Mouse (Mus musculus): ENCODE measurements around the gene Sytl1. TPM values are rescaled to one million over a fixed set of nuclear protein-coding genes. Genes with fewer than 3 reads are reported as not detected.

The Sytl1 gene
- polyA plus RNA-seq, 2 experiments, result 15.7 to 23.3 TPM

GRCm38 (mm10) chr4:133243538-133243937, 19.4 kb downstream of the Sytl1 start:
- Histone ChIP-seq H3K9ac (ENCODE audit: low read depth, low read length, severe bottlenecking) (no peak overlapping the region), H3K9me3 (ENCODE audit: control insufficient read depth, low read length) (no peaks in the 10 kb centered on the region), H3K27ac (replicated peaks; ENCODE audit: low read depth, low read length) (no peak overlapping the region), H3K36me3 (ENCODE audit: control insufficient read depth, insufficient read depth, low read length) (no peaks in the 10 kb centered on the region), H3K4me1 (ENCODE audit: control insufficient read depth, insufficient read depth, low read length) (peaks cover 8% of the 10 kb centered on the region), H3K4me2 (replicated peaks; ENCODE audit: low read depth, low read length, severe bottlenecking) (no peak overlapping the region), H3K27me3 (ENCODE audit: control insufficient read depth, insufficient read depth, low read length) (peaks cover 6% of the 10 kb centered on the region; the same call in 1 of the 2 replicates), H3K4me3 (replicated peaks; ENCODE audit: low read length) (no peak overlapping the region)
- ATAC-seq (ENCODE audit: low FRiP score, low read depth), result no peak
- WGBS, result 37% methylated on average over 13 of the region's 13 CpGs
- no peak for DNase-seq (ENCODE audit: low spot score)
- TF ChIP-seq POLR2A (IDR thresholded peaks at IDR 0.05; ENCODE audit: borderline replicate concordance, extremely low read depth, insufficient read depth, insufficient read length), result no peak

DNA sequence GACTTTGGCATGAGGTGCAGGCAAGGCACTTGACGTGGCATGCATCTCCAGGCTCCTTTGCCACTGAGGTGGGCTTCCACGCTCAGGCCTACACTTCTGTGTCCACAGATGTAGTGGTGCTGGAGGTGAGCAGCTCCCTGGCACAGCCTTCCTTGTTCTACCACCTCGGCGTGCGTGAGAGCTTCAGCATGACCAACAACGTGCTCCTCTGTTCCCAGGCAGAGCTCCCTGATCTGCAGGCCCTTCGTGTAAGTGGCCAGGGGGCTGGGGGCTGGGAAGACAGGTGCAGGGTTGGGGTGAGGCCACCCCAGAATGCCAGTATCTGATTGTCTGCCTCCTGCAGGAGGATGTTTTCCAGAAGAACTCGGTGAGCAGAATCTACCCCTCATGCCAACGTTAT, 20.2 kb downstream of the Sytl1 start:
- Histone ChIP-seq H3K27me3 (ENCODE audit: control insufficient read depth, insufficient read depth, low read length) (peaks cover 6% of the 10 kb centered on the region; the same call in 1 of the 2 replicates), H3K4me2 (replicated peaks; ENCODE audit: low read depth, low read length, severe bottlenecking) (no peak overlapping the region), H3K9me3 (ENCODE audit: control insufficient read depth, low read length) (no peaks in the 10 kb centered on the region), H3K9ac (ENCODE audit: low read depth, low read length, severe bottlenecking) (no peak overlapping the region), H3K4me3 (replicated peaks; ENCODE audit: low read length) (no peak overlapping the region), H3K4me1 (ENCODE audit: control insufficient read depth, insufficient read depth, low read length) (peaks cover 8% of the 10 kb centered on the region), H3K36me3 (ENCODE audit: control insufficient read depth, insufficient read depth, low read length) (no peaks in the 10 kb centered on the region), H3K27ac (replicated peaks; ENCODE audit: low read depth, low read length) (no peak overlapping the region)
- 69% methylated on average over 9 of the region's 9 CpGs for WGBS
- no peak for ATAC-seq (ENCODE audit: low FRiP score, low read depth)
- TF ChIP-seq POLR2A (IDR thresholded peaks at IDR 0.05; ENCODE audit: borderline replicate concordance, extremely low read depth, insufficient read depth, insufficient read length), result no peak
- DNase-seq (ENCODE audit: low spot score), result no peak

- no peak for ATAC-seq (ENCODE audit: low FRiP score, low read depth)
- H3K36me3 ChIP-seq (ENCODE audit: control insufficient read depth, insufficient read depth, low read length), result no peaks in the 10 kb centered on the region
- 32% methylated on average over 11 of the region's 11 CpGs for WGBS
- no peak overlapping the region for H3K27ac ChIP-seq (replicated peaks; ENCODE audit: low read depth, low read length)
- H3K27me3 ChIP-seq (ENCODE audit: control insufficient read depth, insufficient read depth, low read length), result peaks cover 6% of the 10 kb centered on the region; the same call in 1 of the 2 replicates
- no peak for DNase-seq (ENCODE audit: low spot score)
- H3K9ac ChIP-seq (ENCODE audit: low read depth, low read length, severe bottlenecking), result no peak overlapping the region
- no peak for TF ChIP-seq POLR2A (IDR thresholded peaks at IDR 0.05; ENCODE audit: borderline replicate concordance, extremely low read depth, insufficient read depth, insufficient read length)
- peak overlapping the region; percentile 58 for H3K4me3 ChIP-seq (replicated peaks; ENCODE audit: low read length)
- H3K9me3 ChIP-seq (ENCODE audit: control insufficient read depth, low read length), result no peaks in the 10 kb centered on the region
- peaks cover 8% of the 10 kb centered on the region for H3K4me1 ChIP-seq (ENCODE audit: control insufficient read depth, insufficient read depth, low read length)
- peak overlapping the region; percentile 95 for H3K4me2 ChIP-seq (replicated peaks; ENCODE audit: low read depth, low read length, severe bottlenecking)
Measured at GRCm38 (mm10) chr4:133241910-133242309, 21.0 kb downstream of the Sytl1 start.

GRCm38 (mm10) chr4:133240934-133241908, 21.7 kb downstream of the Sytl1 start:
- Histone ChIP-seq H3K4me1 (ENCODE audit: control insufficient read depth, insufficient read depth, low read length) (peaks cover 8% of the 10 kb centered on the region), H3K4me3 (replicated peaks; ENCODE audit: low read length) (peak overlapping the region; percentile 58), H3K9ac (ENCODE audit: low read depth, low read length, severe bottlenecking) (peak overlapping the region; percentile 69), H3K4me2 (replicated peaks; ENCODE audit: low read depth, low read length, severe bottlenecking) (peak overlapping the region; percentile 95), H3K27ac (replicated peaks; ENCODE audit: low read depth, low read length) (0 out of 2 replicates have a peak overlapping the region, but pooled peaks have one; percentile 35), H3K9me3 (ENCODE audit: control insufficient read depth, low read length) (no peaks in the 10 kb centered on the region), H3K36me3 (ENCODE audit: control insufficient read depth, insufficient read depth, low read length) (no peaks in the 10 kb centered on the region), H3K27me3 (ENCODE audit: control insufficient read depth, insufficient read depth, low read length) (peaks cover 6% of the 10 kb centered on the region; the same call in 1 of the 2 replicates)
- peak; percentile 47; the same call in 1 of the 2 replicates for TF ChIP-seq POLR2A (IDR thresholded peaks at IDR 0.05; ENCODE audit: borderline replicate concordance, extremely low read depth, insufficient read depth, insufficient read length)
- under 1% methylated on average over 71 of the region's 78 CpGs for WGBS
- ATAC-seq (ENCODE audit: low FRiP score, low read depth) (peak; percentile 91), DNase-seq (ENCODE audit: low spot score) (peak; percentile 81)

DNA sequence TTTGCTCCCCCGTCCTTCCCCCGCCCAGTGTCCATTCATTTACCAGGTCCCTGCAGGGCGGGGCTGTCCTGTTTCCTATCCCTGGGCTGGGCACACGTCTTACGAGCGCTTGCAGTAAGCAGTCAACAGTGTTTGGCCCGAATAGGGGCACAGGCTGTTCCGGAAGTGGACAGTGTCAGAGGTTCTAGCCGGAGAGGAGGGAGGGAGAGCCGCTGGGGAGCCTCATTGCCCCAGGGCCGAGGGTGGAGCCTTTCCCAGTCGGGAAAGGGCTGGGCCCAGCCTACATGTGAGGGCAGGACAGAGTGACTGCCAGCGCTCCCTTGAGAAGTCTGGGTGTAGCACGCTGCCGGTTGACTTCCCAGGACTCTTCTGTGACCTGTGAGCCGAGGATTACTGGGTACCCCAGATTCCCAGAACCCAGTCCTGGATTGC, 22.4 kb downstream of the Sytl1 start, which contains the start of gene Map3k6:
TSS of gene Map3k6 (plus strand) at position 329 of the 432 bp plus-strand sequence.
- H3K4me1 ChIP-seq (ENCODE audit: control insufficient read depth, insufficient read depth, low read length), result peaks cover 8% of the 10 kb centered on the region
- peak within 1 kb of the TSS; percentile 69 for H3K9ac ChIP-seq (ENCODE audit: low read depth, low read length, severe bottlenecking)
- DNase-seq (ENCODE audit: low spot score) (no peak), ATAC-seq (ENCODE audit: low FRiP score, low read depth) (no peak)
- TF ChIP-seq POLR2A (IDR thresholded peaks at IDR 0.05; ENCODE audit: borderline replicate concordance, extremely low read depth, insufficient read depth, insufficient read length), result no peak
- H3K36me3 ChIP-seq (ENCODE audit: control insufficient read depth, insufficient read depth, low read length), result no peaks in the 10 kb centered on the region
- peaks cover 6% of the 10 kb centered on the region; the same call in 1 of the 2 replicates for H3K27me3 ChIP-seq (ENCODE audit: control insufficient read depth, insufficient read depth, low read length)
- no peaks in the 10 kb centered on the region for H3K9me3 ChIP-seq (ENCODE audit: control insufficient read depth, low read length)
- peak within 1 kb of the TSS; percentile 95 for H3K4me2 ChIP-seq (replicated peaks; ENCODE audit: low read depth, low read length, severe bottlenecking)
- H3K27ac ChIP-seq (replicated peaks; ENCODE audit: low read depth, low read length), result 0 out of 2 replicates have a peak within 1 kb of the TSS, but pooled peaks have one; percentile 35
- WGBS, result 7% methylated on average over 16 of the region's 16 CpGs
- H3K4me3 ChIP-seq (replicated peaks; ENCODE audit: low read length), result peak within 1 kb of the TSS; percentile 58
